Mouse (Mus musculus) layer of hippocampus, adult 2 months (tissue): ENCODE data around the gene Rbbp8nl. TPM values are rescaled to one million over a fixed set of nuclear protein-coding genes. Genes with fewer than 3 reads are reported as not detected.

Source experiments
- DNase-seq, 2 experiments: peaks; one replicate each; pipeline ENCODE4 v3.0.0; 2022; ENCODE audit warnings: low spot score in 2 of 2
- H3K27ac ChIP-seq: fragments of 200-600 bp; 2 replicates; pipeline ENCODE4 v1.8.1; 2022
- H3K4me3 ChIP-seq: fragments of 200-600 bp; 2 replicates; pipeline ENCODE4 v1.8.1; 2022; ENCODE audit warnings: mild to moderate bottlenecking
- CTCF ChIP-seq: fragments of 200-600 bp; conservative IDR thresholded peaks from 2 replicates; pipeline ENCODE4 v1.8.1; 2022; ENCODE audit warnings: antibody characterized with exemption, mild to moderate bottlenecking, moderate library complexity
- microRNA-seq, 2 experiments: library from miRNA; unstranded; fragments of <30 nt; microRNA quantifications; one replicate each; pipeline ENCODE4 v1.2.0; 2021
- total RNA-seq, 2 experiments: library from RNA; stranded (reverse); gene quantifications; 2 replicates each; pipeline ENCODE4 v1.2.3; 2021

Gene Rbbp8nl
- total RNA-seq, 2 experiments from 2014 or later = not detected

GRCm38 (mm10) chr2:180237601-180238345 is 51.9 kb downstream of the Rbbp8nl start:
- TF ChIP-seq CTCF = no peak
- Histone ChIP-seq H3K4me3 (no peak overlapping the region), H3K27ac (no peak overlapping the region)
- DNase-seq = no peak

GRCm38 (mm10) chr2:180236930-180237329 is 52.7 kb downstream of the Rbbp8nl start:
- Histone ChIP-seq H3K4me3 (no peak overlapping the region), H3K27ac (no peak overlapping the region)
- DNase-seq = no peak
- no peak for TF ChIP-seq CTCF

- Histone ChIP-seq H3K27ac (no peak overlapping the region), H3K4me3 (no peak overlapping the region)
- no peak for DNase-seq
- TF ChIP-seq CTCF = no peak
Observed at GRCm38 (mm10) chr2:180236500-180236899, 53.2 kb downstream of the Rbbp8nl start.

- no peak overlapping the region for H3K27ac ChIP-seq
- no peak for TF ChIP-seq CTCF
- no peak for DNase-seq
- H3K4me3 ChIP-seq = no peak overlapping the region
Observed at GRCm38 (mm10) chr2:180235788-180236187, 53.9 kb downstream of the Rbbp8nl start.

GRCm38 (mm10) chr2:180234980-180235379 is 54.7 kb downstream of the Rbbp8nl start:
- DNase-seq = no peak
- H3K27ac ChIP-seq = no peak overlapping the region
- no peak for TF ChIP-seq CTCF
- H3K4me3 ChIP-seq = no peak overlapping the region

- DNase-seq = no peak
- no peak overlapping the region for H3K4me3 ChIP-seq
- no peak overlapping the region for H3K27ac ChIP-seq
- no peak for TF ChIP-seq CTCF
Observed at GRCm38 (mm10) chr2:180234353-180234752, 55.3 kb downstream of the Rbbp8nl start.

- TF ChIP-seq CTCF = no peak
Observed at GRCm38 (mm10) chr2:180233101-180233904, 56.4 kb downstream of the Rbbp8nl start.

GRCm38 (mm10) chr2:180230482-180230881 is 59.2 kb downstream of the Rbbp8nl start:
- TF ChIP-seq CTCF = no peak
- DNase-seq = no peak
- H3K27ac ChIP-seq = no peak overlapping the region
- no peak overlapping the region for H3K4me3 ChIP-seq

More at GRCm38 (mm10) chr2:180233101-180233904, 56.4 kb downstream of the Rbbp8nl start:
- H3K27ac ChIP-seq = no peak overlapping the region
- H3K4me3 ChIP-seq = no peak overlapping the region
- no peak for DNase-seq

GRCm38 (mm10) chr2:180229129-180229528 is 60.5 kb downstream of the Rbbp8nl start:
- DNase-seq = no peak
- no peak for TF ChIP-seq CTCF
- Histone ChIP-seq H3K27ac (no peak overlapping the region), H3K4me3 (no peak overlapping the region)

- no peak overlapping the region for H3K4me3 ChIP-seq
- DNase-seq = no peak
- no peak overlapping the region for H3K27ac ChIP-seq
- TF ChIP-seq CTCF = no peak
Observed at GRCm38 (mm10) chr2:180228592-180228991, 61.1 kb downstream of the Rbbp8nl start.

- DNase-seq = no peak
- no peak for TF ChIP-seq CTCF
- Histone ChIP-seq H3K4me3 (no peak overlapping the region), H3K27ac (no peak overlapping the region)
Observed at GRCm38 (mm10) chr2:180228060-180228458, 61.6 kb downstream of the Rbbp8nl start.

Small RNA genes within 50 kb of the gene (microRNA-seq; reads per million reads assigned to microRNA genes)
- gene Mir3091 = 0 reads per million in 2 experiments

Other genes starting within 250 kb of the Rbbp8nl start
- gene Psma7, start 247.4 kb downstream of the Rbbp8nl start, total RNA-seq = 100 to 1,000 TPM; 166 to 176 TPM
- 10 to 100 TPM; 43.2 to 44.9 TPM for gene Ss18l1, start 247.4 kb downstream of the Rbbp8nl start, total RNA-seq
- gene Mtg2, start 219.3 kb downstream of the Rbbp8nl start, total RNA-seq = 10 to 100 TPM; 19.2 to 22.7 TPM
- 10 to 100 TPM; 46.4 to 47.6 TPM for gene Hrh3, start 185.4 kb downstream of the Rbbp8nl start, total RNA-seq
- 10 to 100 TPM; 46.0 to 49.2 TPM for gene Osbpl2, start 170.6 kb downstream of the Rbbp8nl start, total RNA-seq
- 100 to 1,000 TPM; 105 to 108 TPM for gene Adrm1, start 118.4 kb downstream of the Rbbp8nl start, total RNA-seq
- 1 to 10 TPM; 6.9 to 8.9 TPM for gene Lama5, start 64.0 kb downstream of the Rbbp8nl start, total RNA-seq
- gene Rps21, start 32.5 kb downstream of the Rbbp8nl start, total RNA-seq = 100 to 1,000 TPM; 713 to 738 TPM
- 10 to 100 TPM; 31.6 to 37.5 TPM for gene Cables2, start 16.4 kb downstream of the Rbbp8nl start, total RNA-seq
- gene Gata5, start 44.8 kb upstream of the Rbbp8nl start, total RNA-seq = not detected
- gene Slco4a1, start 166.4 kb upstream of the Rbbp8nl start, total RNA-seq = 1 to 10 TPM; 1.3 to 1.8 TPM
- gene Ntsr1, start 210.1 kb upstream of the Rbbp8nl start, total RNA-seq = 1 to 10 TPM; 3.7 TPM